In genomic region chr14:118741780-118742179, GRCm38 (mm10) we compare ENCODE assay signal across 24 mouse cellular contexts. TPM values are rescaled to one million over a fixed set of nuclear protein-coding genes. Genes with fewer than 3 reads are reported as not detected.
A peak's percentile ranks its signal among the peaks of the same experiment; 100 is the strongest.
DNase-seq lines count a peak whose midpoint lies in the region; ATAC-seq lines count a peak whose summit lies in the region.
"Had no signal": no experiment of that assay in that cellular context is flagged by ENCODE, and none has a peak within 500 bp of the region (broad histone marks: within the 10 kb centered on the region; RNA-seq: fewer than 3 reads in every experiment).

No protein-coding gene starts in this region.

- no peaks in the 10 kb centered on the region for H3K27me3 ChIP-seq in heart, embryonic 12.5 days (replicated peaks)
- H3K27me3 ChIP-seq in megakaryocyte, embryonic 14.5 days (replicated peaks), result peaks cover 12% of the 10 kb centered on the region
- H3K27me3 ChIP-seq: CH12.LX; embryonic facial prominence, embryonic 12.5 days; forebrain, embryonic 13.5 days; forebrain, embryonic 15.5 days; Patski had no signal

- H3K9me3 ChIP-seq in heart, embryonic 12.5 days (replicated peaks), result peaks cover 3% of the 10 kb centered on the region
- H3K9me3 ChIP-seq in megakaryocyte, embryonic 14.5 days, result peaks cover 9% of the 10 kb centered on the region
- H3K9me3 ChIP-seq: G1E had no signal

- no peak overlapping the region for H3K27ac ChIP-seq in heart, embryonic 12.5 days (ENCODE audit: poor library complexity, severe bottlenecking)
- H3K27ac ChIP-seq: embryonic facial prominence, embryonic 10.5 days; embryonic facial prominence, embryonic 12.5 days; forebrain, embryonic 13.5 days; forebrain, embryonic 15.5 days had no signal

- no peak for DNase-seq in heart, postnatal 10 days
- peak; percentile 54 for DNase-seq in kidney, adult 9 months
- no peak for DNase-seq in kidney, postnatal 4 days
- DNase-seq: adrenal gland, adult 8-10 months; adrenal gland, postnatal 14 days; adrenal gland, postnatal 36 days; B cell, adult 2 months; cerebellum, adult 11-12 months; cerebellum, adult 2 months; cerebellum, adult 9-10 months; cerebellum, postnatal 10 days; cerebellum, postnatal 25 days had no signal

- H3K9ac ChIP-seq in heart, embryonic 12.5 days, result no peak overlapping the region
- H3K9ac ChIP-seq: embryonic facial prominence, embryonic 12.5 days; forebrain, embryonic 13.5 days; forebrain, embryonic 15.5 days had no signal

- no peak overlapping the region for H3K4me3 ChIP-seq in heart, embryonic 12.5 days
- H3K4me3 ChIP-seq in megakaryocyte, embryonic 14.5 days (replicated peaks), result peak overlapping the region; percentile 33
- H3K4me3 ChIP-seq: embryonic facial prominence, embryonic 10.5 days; embryonic facial prominence, embryonic 12.5 days; forebrain, embryonic 13.5 days; forebrain, embryonic 15.5 days had no signal

- no peaks in the 10 kb centered on the region for H3K36me3 ChIP-seq in heart, embryonic 12.5 days
- H3K36me3 ChIP-seq in megakaryocyte, embryonic 14.5 days (replicated peaks; ENCODE audit: low read length), result peaks cover 2% of the 10 kb centered on the region
- H3K36me3 ChIP-seq: embryonic facial prominence, embryonic 10.5 days; embryonic facial prominence, embryonic 12.5 days; forebrain, embryonic 15.5 days; G1E had no signal

- intact Hi-C loops in heart, postnatal 10 days (cut with DNase I), result no loop called here

- no peak overlapping the region for H3K4me2 ChIP-seq in heart, embryonic 12.5 days
- H3K4me2 ChIP-seq: embryonic facial prominence, embryonic 12.5 days; forebrain, embryonic 13.5 days; forebrain, embryonic 15.5 days had no signal

- peak; percentile 83 for ATAC-seq in heart, embryonic 12.5 days (ENCODE audit: insufficient number of reproducible peaks, low FRiP score)
- no peak for ATAC-seq in megakaryocyte, adult 5-6 weeks (ENCODE audit: poor library complexity, severe bottlenecking)
- ATAC-seq: activated CD4-positive, CD25-positive, alpha-beta regulatory T cell, adult 4 months; CD4-positive, CD25-positive, alpha-beta regulatory T cell, adult 4 months; forebrain, embryonic 13.5 days; forebrain, embryonic 15.5 days; Patski had no signal

- peaks cover 8% of the 10 kb centered on the region for H3K4me1 ChIP-seq in heart, embryonic 12.5 days (replicated peaks)
- H3K4me1 ChIP-seq in megakaryocyte, embryonic 14.5 days, result peaks cover 39% of the 10 kb centered on the region
- H3K4me1 ChIP-seq: embryonic facial prominence, embryonic 12.5 days; forebrain, embryonic 15.5 days had no signal

RNA-seq across cellular contexts. Expression of gene Abcc4, which starts 35.8 kb away (rescaled TPM):
- polyA plus RNA-seq in heart, embryonic 12.5 days (2016; fragmentation: Nextera tagmentation; extraction: Ambion mirVana), result 2.2 TPM in 2 replicates
- total RNA-seq in heart, postnatal 10 days (2021), result 1 to 10 TPM; 5.2 to 6.2 TPM
- polyA plus RNA-seq in megakaryocyte, embryonic 14.5 days (2012; ENCODE audit: insufficient read depth, low replicate concordance), result 1.7 and 1.8 TPM in 2 replicates
- 29.8 and 32.4 TPM in 2 replicates for total RNA-seq in megakaryocyte, adult 5-6 weeks (2015)
- total RNA-seq in megakaryocyte, adult 5-6 weeks (2017), result 24.6 and 28.5 TPM in 2 replicates

RNA-seq across cellular contexts. Expression of gene Cldn10, which starts 45.9 kb away (rescaled TPM):
- polyA plus RNA-seq in heart, embryonic 12.5 days (2016; fragmentation: Nextera tagmentation; extraction: Ambion mirVana), result 0.32 and 0.48 TPM in 2 replicates
- total RNA-seq in heart, postnatal 10 days (2021), result under 1 TPM in 1 of 2 experiments, not detected in 1; 0.60 TPM
- polyA plus RNA-seq in megakaryocyte, embryonic 14.5 days (2012; ENCODE audit: insufficient read depth, low replicate concordance), result not detected in 2 replicates
- total RNA-seq in megakaryocyte, adult 5-6 weeks (2015), result not detected in 2 replicates
- 0.29 TPM in 1 of 2 replicates, not detected in the other for total RNA-seq in megakaryocyte, adult 5-6 weeks (2017)
- total RNA-seq: CH12.LX had no signal
- polyA plus RNA-seq: G1E, Patski had no signal
